Mouse (Mus musculus): ENCODE results near the gene 4933415A04Rik.

GRCm38 (mm10) chr11:43566696-43567095 lies 20.1 kb upstream of the 4933415A04Rik start:
- TF ChIP-seq CTCF (IDR thresholded peaks at IDR 0.05; ENCODE audit: low read depth) (no peak), EP300 (IDR thresholded peaks at IDR 0.05; ENCODE audit: low read depth) (no peak)

Data from liver, embryonic 14.5 days (tissue).